Mouse (Mus musculus) cerebellum, adult 8-10 months (tissue): ENCODE results near the gene Grap2.
"Not testable (repeated sequence)": the region's sequence is repeated elsewhere in the genome, so short reads cannot be mapped to it uniquely, and the experiment has no call there.

Experiments used
- DNase-seq: peaks from one replicate; pipeline ENCODE4 v3.0.0; 2022

Grap2 gene

GRCm38 (mm10) chr15:80567731-80568130 lies 4.7 kb upstream of the Grap2 start:
- DNase-seq, result no peak

DNA sequence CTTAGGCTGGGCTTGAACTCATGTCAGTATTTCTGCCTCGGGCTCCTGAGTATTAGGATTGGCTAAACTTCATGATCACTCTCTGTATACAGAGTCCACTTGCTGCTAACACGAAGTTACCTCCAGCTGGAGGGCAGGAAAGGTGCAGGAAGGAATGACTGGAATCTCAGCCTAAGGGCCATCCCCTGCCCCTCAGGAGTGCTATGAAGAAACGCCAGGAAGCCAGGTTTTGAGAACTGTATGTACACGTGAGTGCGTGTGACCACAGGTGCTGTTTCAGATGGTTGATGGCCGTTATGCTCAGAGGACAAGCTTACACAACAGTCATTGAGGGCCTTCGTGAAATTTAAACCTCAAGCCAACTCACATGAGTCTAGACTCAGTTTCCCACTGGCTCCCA lies 3.2 kb upstream of the Grap2 start:
- no peak for DNase-seq

DNA sequence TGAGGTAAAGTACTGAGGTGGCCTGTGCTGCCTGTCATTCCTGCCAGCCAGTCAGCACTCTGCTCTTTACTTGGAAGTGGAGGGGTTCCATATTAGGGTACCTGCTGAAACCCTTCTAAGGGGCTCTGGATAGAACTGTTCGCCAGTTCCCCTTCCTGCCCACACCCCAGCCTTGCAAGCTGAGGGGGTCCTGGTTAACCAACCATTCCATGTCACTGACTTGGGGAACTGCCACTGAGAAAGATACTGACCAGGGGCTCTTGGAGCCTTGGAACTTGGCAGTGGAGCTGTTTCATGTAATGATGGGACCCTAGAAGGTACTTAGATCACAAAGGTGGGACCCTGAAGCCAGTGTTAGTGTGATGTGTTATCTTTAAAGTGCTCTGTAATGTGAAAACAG lies 2.2 kb upstream of the Grap2 start:
- DNase-seq, result no peak

GRCm38 (mm10) chr15:80571611-80572010 lies 783 bp upstream of the Grap2 start:
- DNase-seq, result no peak

GRCm38 (mm10) chr15:80572811-80573520 lies 572 bp downstream of the Grap2 start:
- no peak for DNase-seq

GRCm38 (mm10) chr15:80574211-80575040 lies 2.0 kb downstream of the Grap2 start:
- DNase-seq, result peak; percentile 34

GRCm38 (mm10) chr15:80575817-80576370 lies 3.5 kb downstream of the Grap2 start:
- DNase-seq, result no peak

- no peak for DNase-seq
Observed at GRCm38 (mm10) chr15:80576415-80576994, 4.1 kb downstream of the Grap2 start.

DNA sequence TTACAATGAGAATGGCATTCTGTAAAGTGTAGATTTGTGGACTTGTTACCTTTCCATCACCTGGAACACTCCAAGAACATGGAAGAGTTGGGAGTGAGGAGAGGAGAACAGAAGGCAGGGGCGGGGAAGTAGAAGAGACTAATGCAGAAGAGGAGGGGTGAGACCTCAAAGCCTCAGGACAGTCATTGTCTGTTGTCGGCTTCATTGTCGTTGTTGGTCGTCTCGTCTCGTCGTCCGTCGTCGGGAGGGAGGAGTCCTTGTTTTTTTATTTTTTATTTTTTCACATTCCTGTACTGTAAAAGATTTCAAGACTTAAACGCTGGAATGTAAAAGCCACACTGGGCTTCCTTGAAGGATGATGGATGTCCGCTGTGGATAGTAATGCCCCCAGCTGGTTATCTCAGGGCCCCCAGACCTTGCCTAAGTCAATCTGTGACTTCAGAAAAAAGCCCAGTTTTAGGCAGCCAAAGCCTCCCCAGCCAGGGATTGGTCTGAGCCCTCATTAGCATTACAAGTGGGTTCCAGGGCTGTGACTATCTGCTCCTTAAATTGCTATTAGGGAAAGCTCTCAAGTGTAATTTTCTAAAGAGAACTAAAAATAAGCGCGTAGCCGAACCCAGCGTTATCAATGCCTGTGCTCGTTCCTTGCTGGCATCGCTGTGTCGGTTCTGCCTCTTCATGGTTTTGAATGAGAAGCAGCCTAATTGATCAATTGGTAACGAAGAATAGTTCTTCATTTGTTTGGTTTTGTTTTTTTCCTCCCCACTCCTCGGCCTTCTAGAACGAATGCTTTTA lies 5.0 kb downstream of the Grap2 start:
- no peak for DNase-seq

DNA sequence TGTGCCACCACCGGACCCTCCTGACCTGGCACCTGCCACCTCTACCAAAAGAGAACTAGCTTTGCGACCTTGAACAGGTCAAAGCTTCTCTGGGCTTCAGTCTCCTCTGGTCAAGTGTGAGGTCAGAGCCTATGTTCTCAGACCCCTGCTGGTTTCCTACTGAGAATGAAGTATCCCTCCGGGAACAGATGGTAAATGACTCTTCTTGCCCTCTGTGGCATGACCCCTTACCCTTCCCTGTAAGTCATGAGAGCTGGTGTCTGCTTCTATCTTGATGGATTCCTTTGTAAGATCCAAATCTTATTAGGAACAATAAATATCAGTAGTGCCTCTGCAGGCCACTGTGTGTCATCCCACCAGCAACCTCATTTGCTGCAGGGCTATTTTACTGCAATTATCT lies 6.7 kb downstream of the Grap2 start:
- DNase-seq, result no peak

- not testable (repeated sequence) for DNase-seq
Observed at GRCm38 (mm10) chr15:80580585-80580984, 8.2 kb downstream of the Grap2 start.

DNA sequence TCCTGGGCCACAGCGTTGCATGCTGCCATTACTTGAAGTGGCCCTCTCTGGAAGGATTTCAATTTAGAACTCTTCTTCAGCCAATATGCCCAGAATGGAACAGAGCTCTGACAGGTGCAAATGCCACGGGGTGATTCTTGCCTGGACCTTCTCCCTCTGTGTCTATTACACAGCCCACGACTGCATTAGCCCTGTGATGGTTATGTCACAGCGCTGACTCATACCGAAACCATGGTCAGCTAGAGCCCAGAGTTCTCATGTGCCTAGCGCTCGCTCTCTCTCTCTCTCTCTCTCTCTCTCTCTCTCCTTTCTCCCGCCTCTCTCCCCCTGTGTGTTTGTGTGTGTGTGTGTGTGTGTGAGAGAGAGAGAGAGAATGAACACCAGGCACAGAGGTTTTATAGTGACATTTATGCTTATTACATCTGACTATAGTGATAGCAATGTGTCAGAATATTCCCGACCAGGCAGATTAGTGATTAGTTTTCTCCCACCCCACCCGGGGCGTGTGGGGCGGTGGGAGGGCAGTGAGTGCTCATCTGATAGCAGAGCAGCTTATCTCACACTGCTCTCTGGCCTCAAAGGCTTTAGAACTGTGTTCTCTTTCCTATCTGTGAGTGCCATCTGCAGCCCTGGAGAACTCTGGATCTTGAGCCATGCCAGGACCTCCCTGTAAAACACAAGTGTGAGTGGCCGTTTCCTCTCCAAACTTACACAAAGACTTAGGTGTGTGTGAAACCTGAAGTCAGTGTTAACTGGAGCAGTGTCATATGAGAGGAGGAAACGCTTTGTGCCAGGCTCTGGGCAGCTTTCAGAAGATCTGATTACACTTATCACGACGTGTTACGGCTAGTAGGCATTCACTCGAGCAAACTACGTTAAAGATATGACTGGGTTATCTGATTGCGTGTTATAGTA lies 10.4 kb downstream of the Grap2 start:
- no peak for DNase-seq

DNA sequence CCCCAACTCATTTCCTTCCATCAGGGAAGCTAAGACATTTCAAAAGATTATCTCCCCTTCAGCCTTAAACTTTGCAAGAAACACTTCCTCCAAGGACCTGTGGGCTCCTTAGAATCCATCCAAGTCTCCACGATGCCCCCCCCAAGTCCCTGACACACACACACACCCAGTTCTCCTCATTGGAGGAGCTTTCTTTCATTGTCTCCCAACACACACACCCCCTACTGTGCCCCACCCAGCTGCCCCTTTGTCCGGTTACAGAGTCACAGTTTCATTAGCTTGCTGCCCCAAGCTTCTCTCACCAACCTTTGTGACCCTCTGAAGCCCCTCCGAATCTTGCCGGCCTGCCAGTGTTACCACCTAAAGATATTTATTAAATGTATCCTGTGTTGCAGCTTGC lies 13.9 kb downstream of the Grap2 start:
- no peak for DNase-seq

GRCm38 (mm10) chr15:80590641-80591040 lies 18.2 kb downstream of the Grap2 start:
- DNase-seq, result no peak

DNA sequence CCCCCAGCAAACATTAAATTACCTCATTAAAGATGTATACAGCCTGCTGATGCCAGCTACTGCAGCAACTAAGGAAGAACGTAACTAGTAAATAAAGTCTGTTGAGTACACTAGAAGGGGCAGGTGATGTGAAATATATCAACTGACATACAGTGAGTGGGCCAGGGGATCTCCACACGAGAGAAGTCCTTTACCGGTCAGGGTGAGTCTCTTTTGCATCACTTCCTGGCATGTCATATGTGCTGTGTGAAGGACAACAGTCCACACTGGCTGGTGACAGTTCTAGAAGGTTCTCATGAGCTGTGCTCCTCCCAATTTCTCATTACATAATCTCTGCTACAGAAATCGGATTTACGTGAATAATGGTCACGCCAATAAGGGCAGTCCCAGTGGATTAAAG lies 20.3 kb downstream of the Grap2 start:
- DNase-seq, result no peak

- no peak for DNase-seq
Observed at GRCm38 (mm10) chr15:80593877-80594276, 21.5 kb downstream of the Grap2 start.

- DNase-seq, result no peak
Observed at GRCm38 (mm10) chr15:80598750-80599149, 26.4 kb downstream of the Grap2 start.

- DNase-seq, result no peak
Observed at GRCm38 (mm10) chr15:80599213-80599750, 26.9 kb downstream of the Grap2 start.

- DNase-seq, result no peak
Observed at GRCm38 (mm10) chr15:80599843-80600242, 27.4 kb downstream of the Grap2 start.

DNA sequence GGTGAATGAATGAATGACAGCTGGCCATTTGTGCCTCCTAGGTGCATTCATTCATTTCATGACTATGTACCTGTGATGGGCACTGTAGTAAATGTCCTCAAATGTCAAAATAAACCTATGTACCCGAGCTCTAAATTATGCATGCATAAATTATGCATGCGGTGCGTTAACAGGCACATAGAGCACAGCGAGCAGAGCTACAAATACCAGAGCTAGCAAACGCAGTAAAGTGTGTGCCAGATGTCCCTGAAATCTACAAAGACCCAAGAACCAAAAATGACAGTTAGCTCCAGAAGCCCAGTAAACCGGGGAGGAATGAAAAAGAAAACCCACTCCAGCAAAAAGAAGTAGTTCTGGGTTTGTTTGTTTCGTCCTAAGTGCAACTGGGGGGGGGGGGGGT lies 29.1 kb downstream of the Grap2 start:
- no peak for DNase-seq

GRCm38 (mm10) chr15:80602487-80602886 lies 30.1 kb downstream of the Grap2 start:
- no peak for DNase-seq
